Mouse (Mus musculus) heart, postnatal 10 days (tissue): ENCODE results near the gene Stx2. TPM values are rescaled to one million over a fixed set of nuclear protein-coding genes. Genes with fewer than 3 reads are reported as not detected.

Experiments used
- DNase-seq, 2 experiments: peaks; one replicate each; pipeline ENCODE4 v3.0.0; 2021
- intact Hi-C: fragments of 180-260 bp; cut with DNase I; formaldehyde crosslinking; loops from one replicate; pipeline ENCODE4 v1.15.1; 2025
- total RNA-seq, 2 experiments: library from RNA; stranded (reverse); gene quantifications; 2 replicates each; pipeline ENCODE4 v1.2.3; 2021

Stx2 gene
- total RNA-seq, result 10 to 100 TPM; 20.0 to 23.2 TPM

DNA sequence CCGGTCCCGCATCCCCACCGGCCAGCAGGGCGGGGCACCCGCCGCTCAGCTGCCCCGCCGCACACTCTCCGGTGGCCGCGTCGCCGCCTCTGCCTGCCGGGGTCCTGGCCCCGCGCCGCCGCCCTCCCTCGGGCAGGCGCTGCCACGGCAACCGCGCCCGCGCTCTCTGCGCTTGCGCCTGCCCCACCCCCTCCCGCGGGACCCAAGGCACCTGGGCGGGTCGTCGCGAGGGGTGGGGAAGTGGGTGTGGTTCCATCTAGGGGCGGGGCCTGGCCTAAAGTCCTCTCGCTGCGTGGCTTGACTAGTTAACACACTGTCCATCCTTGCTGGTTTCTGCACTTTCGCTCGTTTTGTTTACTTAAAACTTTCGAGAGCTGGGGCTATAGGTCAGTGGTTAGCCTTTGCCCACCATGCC, at the start of gene Stx2:
Gene Stx2 (minus strand): TSS at position 163 of the 415 bp plus-strand sequence.
- peak; percentile 92 for DNase-seq
- intact Hi-C loops, result loop anchor here (1.0 kb wide), 1 partner anchor 11 kb away; no protein-coding TSS in a partner anchor

DNA sequence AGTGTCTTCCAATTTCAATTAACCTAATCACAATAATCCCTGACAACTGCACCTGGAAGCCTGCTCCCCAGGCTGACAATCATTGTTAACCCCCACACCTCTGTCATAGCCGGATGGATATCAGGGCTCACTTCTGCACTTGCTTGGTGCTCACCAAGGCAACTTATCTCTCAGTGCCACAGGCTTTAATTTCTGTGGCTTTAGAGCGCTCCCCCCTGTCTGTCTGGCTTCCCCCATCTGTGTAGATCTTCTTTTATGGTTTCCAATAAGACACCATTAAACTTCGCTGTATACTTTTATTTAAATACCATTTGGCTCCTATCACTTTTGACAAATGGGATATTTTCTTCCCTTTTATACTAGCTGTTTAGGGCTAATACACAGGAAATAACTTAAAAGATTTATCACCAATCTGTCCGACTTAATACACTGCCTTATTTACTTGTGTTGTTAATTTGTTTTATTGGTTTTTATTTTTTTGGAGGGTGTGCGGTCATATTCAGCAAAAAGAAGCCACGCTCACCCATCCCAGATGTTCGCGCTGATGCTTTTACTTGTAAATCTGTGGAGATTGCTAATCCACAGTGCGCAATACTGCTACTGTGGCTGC, 46.4 kb upstream of the Stx2 start:
- no peak for DNase-seq
- intact Hi-C loops, result no loop called here

DNA sequence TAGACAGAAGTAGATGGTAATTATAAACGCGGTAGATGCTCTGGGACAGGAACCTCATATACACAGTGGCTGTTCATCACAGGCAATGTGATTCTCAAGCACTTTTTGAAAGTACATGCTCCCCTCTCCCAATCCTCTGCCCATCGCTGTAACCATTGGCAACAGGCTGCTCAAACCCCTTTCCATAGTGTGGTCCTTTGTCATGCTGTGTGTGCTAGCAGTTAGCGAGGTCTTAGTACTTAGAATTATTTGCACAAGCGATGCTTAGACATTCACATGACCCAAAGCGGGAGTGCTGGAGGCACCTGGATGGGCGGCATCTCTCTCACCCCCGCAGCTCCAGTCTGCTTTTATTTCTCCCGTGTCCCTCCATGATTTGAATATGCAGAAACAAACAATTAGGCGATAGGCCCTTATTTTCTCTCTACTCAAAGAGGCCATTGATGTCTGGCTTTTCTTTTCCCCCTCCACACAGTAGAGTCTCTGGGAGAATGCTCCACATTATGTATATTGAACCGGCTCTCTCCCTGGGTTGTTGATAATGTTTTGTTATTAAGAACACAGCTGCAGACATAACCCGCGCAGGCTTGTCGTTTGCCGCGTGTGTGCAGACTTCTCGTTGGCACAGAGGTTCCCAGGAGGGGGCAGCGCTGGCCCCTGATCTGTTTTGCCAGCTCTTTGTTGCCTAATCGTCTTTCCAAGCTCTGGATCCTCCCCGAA, 44.4 kb upstream of the Stx2 start:
- DNase-seq, result no peak
- intact Hi-C loops, result no loop called here

DNA sequence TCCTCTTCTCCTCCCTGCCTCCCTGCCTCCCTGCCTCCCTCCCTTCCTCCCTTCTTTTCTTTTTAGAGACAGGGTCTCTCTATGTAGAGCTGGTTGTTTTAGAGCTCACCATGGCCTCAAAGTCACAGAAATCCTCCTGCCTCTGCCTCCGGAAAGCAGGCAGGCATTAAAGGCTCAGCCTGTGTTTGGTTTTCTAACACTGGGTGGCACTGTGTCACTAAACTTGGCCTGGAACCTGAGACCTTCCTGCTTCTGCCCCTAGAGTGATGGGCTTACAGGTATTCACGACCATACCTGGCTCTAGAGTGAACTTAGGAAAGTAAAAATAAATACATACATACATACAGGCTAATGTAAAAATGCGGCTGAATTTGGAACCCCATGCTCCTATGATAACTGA, 43.5 kb upstream of the Stx2 start:
- DNase-seq, result no peak
- intact Hi-C loops, result no loop called here

DNA sequence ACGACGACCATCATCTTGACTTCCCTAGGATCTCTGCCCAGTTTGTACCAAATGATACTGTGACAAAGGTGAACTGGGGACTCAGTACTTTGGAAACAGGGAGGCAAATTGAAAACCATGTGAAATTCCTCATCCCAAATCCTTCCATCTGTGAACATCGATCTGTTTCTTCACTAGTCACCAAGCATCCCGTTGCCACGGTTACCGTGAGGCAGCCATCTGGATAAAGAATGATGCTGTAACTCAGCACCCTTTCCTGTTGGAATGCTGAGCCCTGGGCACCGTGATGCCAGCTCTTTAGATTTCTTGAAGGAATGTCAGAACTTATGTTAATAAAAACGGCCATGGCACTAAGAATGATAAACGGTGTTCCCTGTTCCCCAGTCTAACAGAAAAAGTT, 41.0 kb upstream of the Stx2 start:
- intact Hi-C loops, result no loop called here

DNA sequence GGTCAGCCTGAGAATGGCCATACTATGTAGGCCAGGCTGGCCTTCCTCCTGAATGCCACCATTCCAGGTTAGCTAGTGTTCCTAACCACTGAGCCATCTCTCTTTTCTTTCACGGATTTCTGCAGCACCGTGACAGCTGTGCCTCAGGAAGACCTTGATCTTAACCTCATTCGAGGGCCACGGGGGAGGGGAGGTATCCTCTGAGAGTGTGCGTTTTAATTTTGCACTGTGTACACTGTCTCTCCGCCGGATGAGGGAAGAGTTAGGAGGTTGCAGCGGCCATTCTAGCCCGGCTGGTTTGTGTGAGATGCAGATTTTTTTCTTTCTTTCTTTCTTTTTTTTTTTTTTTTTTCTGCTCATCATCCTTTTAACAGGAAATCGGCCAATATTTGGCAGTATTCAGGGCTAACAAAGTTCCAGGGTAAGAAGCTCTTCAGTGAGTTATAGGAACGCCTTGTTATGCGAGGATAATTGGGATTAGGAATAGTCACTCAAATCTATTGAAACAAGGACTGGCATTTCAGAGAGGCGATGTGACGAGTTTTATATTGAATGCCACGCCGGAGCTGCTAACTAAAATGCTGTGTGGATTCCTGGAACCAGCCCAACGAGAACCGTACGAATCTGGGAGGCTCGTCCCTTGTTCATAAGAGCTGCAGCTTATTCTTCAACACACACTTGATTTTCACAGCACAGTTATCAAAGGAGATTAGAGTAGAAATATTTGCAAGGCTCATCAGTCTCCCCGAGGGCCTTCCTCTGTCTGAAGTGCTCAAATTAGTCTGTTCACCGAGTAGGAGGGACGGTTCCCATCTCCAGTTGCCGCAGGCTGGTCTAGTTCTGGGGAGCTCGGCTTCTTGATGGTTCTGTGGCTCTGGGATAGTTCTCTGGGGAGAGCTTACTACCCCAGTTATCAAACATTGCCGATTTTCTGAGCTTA, 37.5 kb upstream of the Stx2 start:
- intact Hi-C loops, result no loop called here
- DNase-seq, result no peak

More for the DNA sequence above, 41.0 kb upstream of the Stx2 start:
- DNase-seq, result no peak

DNA sequence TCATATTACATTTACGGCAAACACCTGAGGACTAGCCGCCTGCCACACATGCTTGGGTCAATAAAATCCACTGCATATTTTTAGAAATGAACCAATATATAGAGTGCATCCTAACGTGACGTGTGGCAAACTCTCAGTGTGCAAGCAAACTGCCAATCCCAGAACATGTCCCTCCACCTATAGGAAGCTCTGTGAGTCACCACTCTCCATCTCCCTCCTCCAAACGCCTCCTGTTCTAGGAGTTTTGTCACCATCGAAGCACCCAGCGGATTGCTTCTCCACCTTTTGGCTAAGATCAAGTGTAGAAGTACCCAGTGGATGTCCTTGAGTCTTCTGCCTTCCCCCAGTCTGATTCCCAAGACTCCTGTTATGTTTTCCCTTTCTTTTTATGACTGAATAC, 29.4 kb upstream of the Stx2 start:
- intact Hi-C loops, result no loop called here
- DNase-seq, result no peak

DNA sequence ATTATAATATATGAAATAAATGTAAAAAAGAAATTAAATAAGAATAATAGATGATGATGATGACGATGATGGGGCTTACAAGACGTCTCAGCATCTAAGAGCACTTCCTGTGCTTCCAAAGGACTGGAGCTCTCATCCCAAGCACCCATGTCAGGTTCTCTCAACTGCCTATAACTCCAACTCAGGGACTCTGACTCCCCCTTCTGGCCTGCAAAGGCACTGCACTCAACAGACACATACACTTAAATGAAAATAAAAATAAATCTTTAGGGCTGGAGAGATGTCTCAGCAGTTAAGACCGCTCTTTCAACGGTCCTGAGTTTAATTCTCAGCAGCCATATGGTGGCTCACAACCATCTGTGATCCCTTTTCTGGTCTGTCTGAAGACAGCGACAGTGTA, 28.3 kb upstream of the Stx2 start:
- DNase-seq, result no peak
- intact Hi-C loops, result no loop called here

DNA sequence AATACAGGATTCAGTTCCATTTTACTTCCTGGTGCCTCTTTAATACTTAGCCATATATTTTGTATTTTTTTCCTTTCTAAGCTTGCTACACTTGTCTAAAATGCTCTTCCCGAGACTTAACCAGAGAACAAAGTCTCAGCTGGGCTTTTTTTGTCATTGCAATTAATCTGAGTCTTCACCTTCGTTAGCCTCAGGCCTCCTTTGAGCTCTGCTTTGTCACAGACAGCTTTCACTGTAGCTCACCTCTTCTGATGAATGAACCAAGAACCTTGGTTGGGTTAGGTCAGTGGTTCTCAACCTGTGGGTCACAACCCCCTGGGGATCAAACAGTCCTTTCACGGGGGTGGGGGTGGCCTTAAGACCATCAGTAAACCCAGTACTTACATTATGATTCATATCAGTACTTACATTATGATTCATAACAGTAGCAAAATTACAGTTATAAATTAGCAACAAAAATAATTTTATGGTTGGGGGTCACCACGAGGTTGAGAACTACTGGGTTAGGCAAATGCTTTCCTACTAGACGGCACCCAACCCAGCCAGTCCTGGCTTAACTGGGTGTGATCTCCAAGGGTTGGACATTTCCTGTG, 20.9 kb upstream of the Stx2 start:
- intact Hi-C loops, result no loop called here

DNA sequence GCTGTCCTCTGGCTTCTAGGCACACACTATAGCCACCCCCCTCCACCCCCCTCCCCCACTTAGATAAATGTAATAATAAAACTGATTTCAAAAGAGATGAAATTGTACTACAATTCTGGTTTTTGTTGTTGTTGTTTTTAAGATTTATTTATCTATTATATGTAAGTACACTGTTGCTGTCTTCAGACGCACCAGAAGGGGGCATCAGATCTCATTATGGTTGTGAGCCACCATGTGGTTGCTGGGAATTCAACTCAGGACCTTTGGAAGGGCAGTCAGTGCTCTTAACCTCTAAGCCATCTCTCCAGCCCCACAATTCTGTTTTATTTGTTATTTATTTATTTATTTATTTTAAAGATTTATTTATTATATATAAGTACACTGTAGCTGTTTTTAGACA, 18.3 kb upstream of the Stx2 start:
- intact Hi-C loops, result no loop called here
- no peak for DNase-seq

More for the DNA sequence above, 20.9 kb upstream of the Stx2 start:
- DNase-seq, result no peak

DNA sequence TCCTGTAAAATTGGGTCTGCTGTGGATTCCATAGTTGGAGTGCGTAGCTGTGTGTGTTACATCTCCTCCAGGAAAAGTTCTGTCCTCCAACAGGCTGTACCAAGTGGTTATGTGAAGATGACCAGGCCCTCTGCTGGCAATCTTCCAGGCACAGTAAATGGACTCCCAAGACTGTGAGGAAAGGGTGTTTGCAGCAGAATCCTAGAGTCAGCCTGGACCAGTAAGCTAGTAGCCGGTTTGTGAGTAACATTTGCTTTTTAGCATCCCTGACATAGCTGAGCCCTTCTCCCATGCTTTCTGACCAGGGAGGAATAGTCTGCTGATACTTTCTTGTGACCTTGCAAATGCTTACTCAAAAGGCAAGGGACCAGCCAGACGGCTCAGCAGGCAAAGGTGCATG, 17.8 kb upstream of the Stx2 start:
- intact Hi-C loops, result no loop called here
- no peak for DNase-seq

DNA sequence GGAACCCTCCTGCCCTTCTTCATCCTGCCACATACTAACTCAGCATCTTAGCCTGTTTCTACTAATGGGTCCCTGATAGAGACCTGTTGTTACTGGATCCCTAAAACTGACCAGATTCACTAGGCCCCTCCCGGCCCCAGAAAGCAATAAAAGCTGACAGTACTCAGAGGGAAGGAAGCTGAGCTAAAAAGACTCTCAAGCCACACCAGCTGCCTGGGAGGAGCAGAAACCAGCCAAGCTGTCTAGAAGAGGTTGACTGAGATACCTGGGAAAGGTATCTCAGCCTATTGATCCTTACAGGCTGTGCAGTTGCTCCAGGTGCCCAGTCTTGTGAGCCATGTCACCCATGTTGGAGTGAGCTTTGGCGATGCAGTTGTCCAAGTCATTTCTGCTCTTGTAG, 17.4 kb upstream of the Stx2 start:
- intact Hi-C loops, result no loop called here
- no peak for DNase-seq

DNA sequence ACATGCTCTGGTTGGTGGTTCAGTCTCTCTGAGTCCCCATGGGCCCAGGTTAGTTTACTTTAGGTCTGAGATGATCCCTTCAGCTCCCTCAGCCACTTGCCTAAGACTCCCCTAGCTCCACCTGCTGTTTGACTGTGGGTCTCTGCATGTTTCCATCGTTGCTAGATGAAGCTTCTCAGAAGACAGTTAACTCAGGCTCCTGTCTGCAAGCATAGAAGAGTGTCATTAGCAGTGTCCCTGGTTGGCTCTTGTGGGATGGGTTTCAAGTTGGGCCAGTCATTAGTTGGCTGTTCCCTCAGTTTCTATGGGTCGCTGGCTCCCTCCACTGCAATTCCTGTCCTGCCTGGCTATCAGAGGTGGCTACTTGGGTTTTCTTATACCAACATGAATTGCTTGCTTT, 16.7 kb upstream of the Stx2 start:
- intact Hi-C loops, result no loop called here
- no peak for DNase-seq

DNA sequence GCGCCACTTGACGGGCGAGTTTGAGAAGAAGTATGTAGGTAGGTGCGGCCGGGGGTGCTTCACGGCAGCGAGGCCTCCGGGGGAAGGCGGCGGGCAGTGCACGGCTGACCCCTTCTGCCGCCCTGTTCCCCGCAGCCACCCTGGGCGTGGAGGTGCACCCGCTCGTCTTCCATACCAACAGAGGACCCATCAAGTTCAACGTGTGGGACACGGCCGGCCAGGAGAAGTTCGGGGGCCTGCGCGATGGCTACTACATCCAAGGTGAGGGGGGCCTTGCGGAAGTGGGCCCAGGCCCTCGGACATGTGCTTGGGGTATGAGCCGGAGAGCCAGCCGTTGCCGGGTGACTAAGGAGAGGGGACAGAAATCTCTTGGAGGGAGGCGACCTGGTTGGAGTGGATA, 12.4 kb upstream of the Stx2 start:
- intact Hi-C loops, result no loop called here
- peak; percentile 39 to 47 for DNase-seq

DNA sequence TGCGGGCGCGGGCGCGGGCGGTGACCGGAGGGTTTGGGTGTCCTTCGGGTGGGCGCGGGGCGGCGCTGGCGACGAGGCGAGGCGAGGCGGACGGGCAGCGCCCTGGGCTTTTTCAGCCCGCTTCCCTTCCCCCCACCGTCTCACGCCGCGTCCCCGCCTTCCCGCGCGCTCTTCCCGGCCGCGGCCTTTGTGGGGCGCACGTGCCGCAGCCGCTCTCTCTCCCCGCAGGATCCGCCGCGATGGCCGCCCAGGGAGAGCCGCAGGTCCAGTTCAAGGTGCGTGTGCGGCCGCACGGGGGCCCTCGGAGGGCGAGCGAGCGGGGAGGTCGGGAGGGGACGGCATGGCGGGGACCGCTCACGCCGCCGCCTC, 11.9 kb upstream of the Stx2 start:
- DNase-seq, result no peak
- intact Hi-C loops, result no loop called here

DNA sequence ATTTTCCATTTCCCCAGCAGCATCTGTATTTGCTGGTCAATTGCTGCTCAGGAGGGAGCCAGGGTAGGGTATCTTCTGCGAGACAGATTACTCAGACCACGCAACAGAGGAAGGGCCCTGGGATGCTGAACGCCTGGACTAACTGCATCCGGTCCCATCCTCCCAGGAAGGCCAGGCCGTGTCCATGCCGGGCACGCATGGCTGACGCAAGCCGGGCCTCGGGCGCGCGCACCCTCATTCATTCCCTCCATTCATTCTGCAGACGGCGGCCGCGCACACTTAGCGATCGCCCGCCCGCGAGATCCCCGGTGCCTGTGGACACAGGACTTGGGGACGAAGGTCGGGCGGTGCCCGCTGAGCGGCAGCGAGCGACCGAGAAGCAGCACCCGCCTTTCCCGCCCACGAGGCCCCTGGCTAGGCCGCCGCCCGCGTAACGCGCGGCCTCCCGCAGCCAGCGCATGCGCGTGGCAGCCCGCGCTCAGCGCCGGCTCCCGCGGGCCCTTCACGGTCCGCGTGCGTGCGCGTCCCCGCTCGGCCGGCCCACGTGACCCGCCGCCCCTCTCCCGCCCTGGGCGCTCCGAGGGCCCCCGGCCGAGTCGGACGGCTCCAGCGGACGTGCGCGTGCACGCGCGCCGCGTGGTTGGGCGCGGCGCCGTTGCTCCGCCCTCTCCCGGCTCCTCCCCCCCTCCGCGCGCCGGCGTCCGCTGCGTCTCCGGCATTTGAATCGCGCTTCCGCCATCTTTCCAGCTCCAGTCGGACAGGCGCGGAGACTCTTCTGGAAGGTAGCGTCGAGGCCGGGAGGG, 11.3 kb upstream of the Stx2 start, which contains the start of gene Ran:
Gene Ran (plus strand): TSS at position 573 of the 803 bp plus-strand sequence.
- peak; percentile 95 to 97 for DNase-seq
- intact Hi-C loops, result loop anchor here (1.0 kb wide), 1 partner anchor 11 kb away; the partner anchor contains the start of gene Stx2

DNA sequence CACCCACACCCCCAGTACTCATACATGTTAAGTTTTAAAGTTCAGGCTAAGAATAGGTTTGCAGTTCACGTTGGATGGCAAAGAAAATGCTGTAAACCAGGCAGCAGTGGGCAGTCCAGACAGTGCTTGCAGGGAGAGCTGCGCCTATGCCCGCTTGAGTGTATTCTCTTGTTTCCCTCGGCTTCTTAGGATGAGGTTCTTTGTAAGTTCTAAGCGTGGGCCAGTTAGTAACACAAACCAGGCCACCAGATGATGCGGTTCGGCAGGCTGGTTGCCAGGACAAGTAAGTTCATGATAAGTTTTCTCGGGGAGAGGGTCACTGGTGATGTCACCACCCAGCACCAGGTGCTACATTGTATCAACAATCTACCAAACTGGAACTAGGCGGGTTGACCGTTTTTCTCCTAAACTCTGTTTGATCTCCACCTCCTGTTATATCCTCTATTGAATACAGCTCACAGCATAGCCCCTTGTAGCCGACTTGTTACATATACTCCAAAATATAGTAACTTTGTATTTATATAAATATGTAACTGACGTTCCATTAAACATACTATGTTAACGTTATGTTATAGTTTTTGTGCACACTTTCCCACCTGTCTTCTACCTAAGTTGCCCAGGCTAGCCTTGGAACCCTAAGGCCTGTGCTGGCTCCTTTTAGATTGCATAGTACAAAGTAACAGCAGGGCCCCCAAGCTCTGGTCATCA, 10.6 kb upstream of the Stx2 start:
- no peak for DNase-seq
- intact Hi-C loops, result loop anchor here (1.0 kb wide), 1 partner anchor 11 kb away; the partner anchor contains the start of gene Stx2

DNA sequence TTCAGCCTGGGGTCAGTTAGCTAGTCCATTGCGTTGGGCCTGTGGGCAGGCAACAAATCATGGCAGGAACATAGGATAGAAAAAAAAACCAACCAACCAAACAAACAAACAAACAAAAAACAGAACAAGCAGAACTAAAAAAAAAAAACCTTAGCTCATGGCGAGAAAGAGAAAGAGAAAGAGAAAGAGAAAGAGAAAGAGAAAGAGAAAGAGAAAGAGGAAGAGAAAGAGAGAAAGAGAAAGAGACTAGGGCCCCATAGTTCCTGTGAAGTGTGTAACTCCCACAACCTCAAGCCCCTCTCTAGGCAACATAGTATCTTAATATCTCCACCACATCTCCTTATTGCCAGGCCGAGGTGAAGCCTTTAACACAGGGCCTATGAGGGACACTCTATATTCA, 8.0 kb upstream of the Stx2 start:
- intact Hi-C loops, result no loop called here
- DNase-seq, result no peak

DNA sequence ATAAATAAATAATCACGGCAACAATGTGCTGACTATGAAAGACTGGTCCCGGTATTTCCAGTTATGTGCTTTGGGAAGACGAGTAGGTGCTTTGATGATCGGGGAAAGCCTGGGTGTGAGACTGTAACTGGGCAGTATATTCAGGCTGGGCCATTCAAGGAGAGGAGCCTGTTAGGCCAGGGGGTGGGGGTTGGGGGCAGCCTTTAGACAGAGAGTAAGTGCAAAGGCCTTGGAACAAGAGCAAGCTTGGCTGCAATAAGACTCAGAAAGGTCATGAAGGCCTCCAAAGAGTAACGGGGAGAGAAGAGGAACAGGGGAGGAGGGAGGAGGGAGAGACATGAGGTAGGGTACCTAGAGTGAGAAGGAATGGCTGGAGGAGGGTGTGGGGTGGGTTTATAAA, 7.2 kb upstream of the Stx2 start:
- DNase-seq, result no peak
- intact Hi-C loops, result no loop called here
